Mouse (Mus musculus) G1E (cell line): ENCODE results near the gene Brca2.

ENCODE experiments used
- CTCF ChIP-seq: IDR thresholded peaks from 2 replicates; pipeline ENCODE4 v1.5.1; 2012; ENCODE audit warnings: low read depth, low read length, inconsistent platforms, mixed read lengths
- GATA1 ChIP-seq: IDR thresholded peaks from 2 replicates; pipeline ENCODE4 v1.6.1; 2012; ENCODE audit warnings: borderline replicate concordance, low read length, inconsistent platforms, mixed read lengths
- GATA2 ChIP-seq: IDR thresholded peaks from 2 replicates; pipeline ENCODE4 v1.6.1; 2012; ENCODE audit warnings: low read depth, low read length, inconsistent platforms, borderline replicate concordance
- POLR2AphosphoS5 ChIP-seq: IDR thresholded peaks from 2 replicates; pipeline ENCODE4 v1.6.1; 2012; ENCODE audit warnings: low read depth, low read length, inconsistent platforms; ENCODE audit not compliant: insufficient replicate concordance
- TAL1 ChIP-seq: conservative IDR thresholded peaks from 2 replicates; pipeline ENCODE4 v1.6.1; 2012; ENCODE audit warnings: low read depth, low read length, inconsistent platforms, mixed read lengths

- TF ChIP-seq CTCF (no peak), GATA1 (no peak), TAL1 (no peak), POLR2AphosphoS5 (no peak), GATA2 (no peak)
Observed at GRCm38 (mm10) chr5:150592904-150593755, 70.7 kb downstream of the Brca2 start.
